Mouse (Mus musculus): ENCODE data around the gene Fam196b. TPM values are rescaled to one million over a fixed set of nuclear protein-coding genes. Genes with fewer than 3 reads are reported as not detected.

Fam196b gene
- not detected for total RNA-seq (2023)

DNA sequence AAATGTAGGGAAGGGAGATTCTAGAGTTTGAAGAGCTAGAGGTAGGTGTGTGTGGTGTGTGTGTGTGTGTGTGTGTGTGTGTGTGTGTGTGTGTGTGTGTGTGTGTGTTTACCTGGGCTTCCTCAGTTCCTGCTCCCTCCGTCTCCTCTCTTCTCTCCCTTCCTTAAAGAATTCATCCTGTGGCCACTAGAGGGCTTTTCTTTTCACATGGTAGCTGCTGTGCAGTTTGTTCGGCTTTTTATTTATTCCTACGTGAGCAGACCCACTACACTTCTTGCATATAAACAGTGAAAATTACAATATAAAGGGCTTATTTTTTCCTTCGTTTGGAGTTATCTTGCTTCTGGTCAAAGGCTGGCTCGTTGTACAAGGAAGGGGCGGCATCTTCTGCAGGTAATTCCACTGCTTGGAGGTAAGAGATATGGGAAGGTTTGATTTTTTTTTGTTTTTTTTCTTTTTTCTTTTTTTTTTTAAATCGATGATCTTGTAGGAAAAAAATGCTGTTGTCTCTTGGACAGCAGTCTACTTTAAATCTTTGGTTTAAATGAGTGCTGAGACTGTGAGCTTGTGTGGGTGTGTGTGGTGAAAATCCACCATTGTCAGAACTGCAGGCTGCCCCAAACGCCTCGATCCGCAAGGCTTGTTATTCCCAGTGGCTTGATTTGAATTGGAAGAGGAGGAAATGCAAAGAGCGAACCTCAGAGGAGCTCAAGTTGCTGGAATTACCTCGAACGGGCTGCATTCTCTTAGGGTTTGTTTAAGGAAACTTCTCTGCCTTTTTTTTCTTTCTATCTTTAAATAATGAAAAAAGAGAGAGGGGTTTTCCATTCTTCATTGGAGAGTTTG is at the start of gene Fam196b:
Fam196b (plus strand) TSS at position 289 of the 846 bp plus-strand sequence.

Other genes starting within 250 kb of the Fam196b start
- gene 4930469K13Rik, start 216.3 kb upstream of the Fam196b start, total RNA-seq (2023), result 1.1 TPM
- gene Foxi1, start 106.7 kb upstream of the Fam196b start, total RNA-seq (2023), result 0.28 TPM

Measured in CD8-positive naive resting alpha-beta T cell, adult 57 days (primary cell).